Mouse (Mus musculus) embryonic fibroblast, embryonic 13.5 days (primary cell): ENCODE data around the gene Ppp1r26. TPM values are rescaled to one million over a fixed set of nuclear protein-coding genes. Genes with fewer than 3 reads are reported as not detected.

Experiments used
- H3K27ac ChIP-seq: 2 replicates; pipeline ENCODE4 v1.5.1; 2012; ENCODE audit warnings: low read length, control low read depth, inconsistent platforms; ENCODE audit not compliant: insufficient read depth
- H3K4me1 ChIP-seq: 2 replicates; pipeline ENCODE4 v1.6.1; 2011; ENCODE audit warnings: low read length; ENCODE audit not compliant: control insufficient read depth, insufficient read depth
- H3K4me3 ChIP-seq: 2 replicates; pipeline ENCODE4 v1.5.1; 2011; ENCODE audit warnings: mild to moderate bottlenecking, control low read depth, low read length; ENCODE audit not compliant: insufficient read depth
- CTCF ChIP-seq: IDR thresholded peaks from 2 replicates; pipeline ENCODE4 v1.5.1; 2011; ENCODE audit warnings: mild to moderate bottlenecking, control low read depth, low read length, moderate library complexity, borderline replicate concordance; ENCODE audit not compliant: insufficient read depth
- POLR2A ChIP-seq: IDR thresholded peaks from 2 replicates; pipeline ENCODE4 v1.6.1; 2011; ENCODE audit warnings: low read depth, mild to moderate bottlenecking, control low read depth, low read length, moderate library complexity
- polyA plus RNA-seq: library from polyadenylated mRNA; stranded (reverse); fragments of >200 nt; gene quantifications from 2 replicates; pipeline ENCODE4 v1.2.4, GENCODE M21; 2011; ENCODE audit warnings: low read depth; ENCODE audit not compliant: missing spikeins, insufficient read length

Ppp1r26 gene
- polyA plus RNA-seq, 1 experiment = 3.7 TPM

DNA sequence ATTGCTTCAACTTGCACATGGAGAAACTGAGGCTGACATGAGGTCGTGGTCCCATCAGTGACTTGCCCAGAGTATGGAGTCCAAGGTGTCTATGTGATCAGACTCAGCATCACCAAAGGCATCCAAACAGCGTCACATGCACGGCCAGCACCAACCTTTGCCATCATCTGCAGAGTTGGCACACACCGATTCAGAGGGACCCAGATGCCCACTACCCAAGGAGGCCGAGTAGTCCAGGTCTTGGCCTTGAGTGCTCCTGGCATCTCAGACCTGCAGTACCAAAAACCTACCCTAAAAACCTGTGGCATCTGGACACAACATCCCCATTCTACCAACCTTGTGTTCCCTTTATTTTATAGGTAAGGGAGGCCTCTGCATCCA, 31.9 kb upstream of the Ppp1r26 start:
- Histone ChIP-seq H3K4me1 (no peaks in the 10 kb centered on the region; the same call in 1 of the 2 replicates), H3K27ac (no peak overlapping the region), H3K4me3 (no peak overlapping the region)
- TF ChIP-seq CTCF = no peak
- no peak for TF ChIP-seq POLR2A

DNA sequence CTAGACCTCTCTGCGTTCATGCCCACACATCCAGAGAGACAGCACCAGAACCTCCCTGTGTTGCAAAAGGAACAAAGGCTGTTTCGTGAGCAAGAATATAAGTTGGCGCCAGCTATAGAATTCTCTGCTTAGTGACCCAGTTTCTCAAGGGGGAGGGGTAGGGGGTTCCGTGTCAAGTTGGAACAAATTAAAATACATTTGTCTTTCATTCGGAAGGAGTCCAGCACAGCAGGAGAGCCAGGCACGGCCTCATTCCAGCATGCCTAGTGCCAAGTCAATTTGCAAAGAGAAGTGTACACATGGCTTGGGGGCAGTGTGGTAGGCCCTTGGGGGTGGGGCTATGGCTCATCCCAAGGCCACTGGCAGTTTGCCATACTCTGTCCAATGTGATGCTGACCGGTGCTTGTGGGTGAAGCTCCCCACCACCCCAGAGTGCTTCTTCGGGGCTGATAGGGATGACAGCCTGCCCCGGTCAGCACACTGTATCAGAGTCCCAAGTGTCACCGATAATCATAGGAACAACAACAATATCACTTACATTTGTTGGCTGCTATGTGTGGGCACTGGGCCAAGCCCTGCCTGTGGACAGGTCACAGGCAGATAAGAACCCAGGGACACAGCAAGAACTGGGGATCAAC, 31.1 kb upstream of the Ppp1r26 start:
- H3K4me1 ChIP-seq = no peaks in the 10 kb centered on the region; the same call in 1 of the 2 replicates
- TF ChIP-seq CTCF = no peak
- no peak for TF ChIP-seq POLR2A
- no peak overlapping the region for H3K4me3 ChIP-seq
- no peak overlapping the region for H3K27ac ChIP-seq

DNA sequence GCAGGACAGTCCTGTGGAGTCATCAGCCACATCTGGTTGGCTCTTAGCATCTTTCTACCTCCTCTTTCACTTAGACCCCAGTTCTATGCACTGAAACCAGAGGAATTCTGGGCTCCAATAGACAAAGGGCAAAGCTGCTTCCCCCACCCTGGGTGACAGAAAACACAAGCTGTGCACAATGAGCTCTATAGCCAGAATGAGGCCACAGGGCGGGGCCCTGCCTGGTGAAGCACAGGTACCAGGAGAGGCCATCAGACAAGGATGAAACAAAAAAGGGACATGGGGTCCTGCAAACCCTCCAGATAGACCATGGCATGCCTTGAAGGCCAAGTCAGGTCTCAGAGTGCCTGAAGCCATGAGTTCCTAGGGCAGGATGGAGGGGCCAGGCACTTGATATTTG, 30.1 kb upstream of the Ppp1r26 start:
- Histone ChIP-seq H3K27ac (no peak overlapping the region), H3K4me1 (no peaks in the 10 kb centered on the region; the same call in 1 of the 2 replicates), H3K4me3 (no peak overlapping the region)
- TF ChIP-seq POLR2A = no peak
- TF ChIP-seq CTCF = no peak

DNA sequence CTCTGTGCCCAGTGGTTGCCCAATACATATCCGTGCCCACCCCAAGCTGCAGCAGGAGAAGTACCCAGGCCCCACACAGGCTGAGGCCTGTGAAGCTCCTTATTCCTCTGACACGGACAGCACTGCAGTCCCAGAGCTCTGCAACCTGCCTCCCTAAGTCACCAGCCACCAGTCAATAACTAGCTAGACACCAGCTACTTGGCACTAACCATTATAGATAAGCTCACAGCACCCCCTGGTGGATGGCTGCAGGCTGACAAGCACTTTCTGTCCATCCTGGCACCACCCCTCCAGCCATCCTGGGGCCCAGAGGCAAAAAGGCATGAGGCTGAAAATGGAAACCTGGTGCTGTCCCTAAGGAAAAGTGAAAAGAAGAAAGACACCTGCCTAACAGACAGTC, 28.6 kb upstream of the Ppp1r26 start:
- Histone ChIP-seq H3K4me3 (no peak overlapping the region), H3K27ac (no peak overlapping the region), H3K4me1 (no peaks in the 10 kb centered on the region; the same call in 1 of the 2 replicates)
- TF ChIP-seq POLR2A (no peak), CTCF (peak; percentile 82)

DNA sequence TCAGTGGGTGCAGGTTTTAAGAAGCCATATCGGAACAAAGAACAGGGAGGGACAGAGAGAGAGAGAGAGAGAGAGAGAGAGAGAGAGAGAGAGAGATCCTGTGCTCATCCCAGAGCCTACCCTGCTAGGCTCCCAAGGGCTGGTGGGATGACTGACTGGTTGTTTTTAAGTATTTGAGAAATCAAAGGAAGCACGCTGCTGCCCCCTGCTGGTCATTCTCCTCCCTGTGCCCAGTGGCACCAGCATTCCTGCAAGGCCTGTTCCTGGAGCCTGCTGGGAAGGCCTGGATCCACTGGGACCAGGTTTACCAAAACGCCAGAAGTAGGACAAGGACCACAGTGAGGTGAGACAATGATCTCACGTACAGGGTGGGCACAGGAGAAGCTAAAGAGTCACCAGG, 26.7 kb upstream of the Ppp1r26 start:
- Histone ChIP-seq H3K4me3 (no peak overlapping the region), H3K4me1 (no peaks in the 10 kb centered on the region; the same call in 1 of the 2 replicates), H3K27ac (no peak overlapping the region)
- TF ChIP-seq CTCF (peak; percentile 90), POLR2A (no peak)

DNA sequence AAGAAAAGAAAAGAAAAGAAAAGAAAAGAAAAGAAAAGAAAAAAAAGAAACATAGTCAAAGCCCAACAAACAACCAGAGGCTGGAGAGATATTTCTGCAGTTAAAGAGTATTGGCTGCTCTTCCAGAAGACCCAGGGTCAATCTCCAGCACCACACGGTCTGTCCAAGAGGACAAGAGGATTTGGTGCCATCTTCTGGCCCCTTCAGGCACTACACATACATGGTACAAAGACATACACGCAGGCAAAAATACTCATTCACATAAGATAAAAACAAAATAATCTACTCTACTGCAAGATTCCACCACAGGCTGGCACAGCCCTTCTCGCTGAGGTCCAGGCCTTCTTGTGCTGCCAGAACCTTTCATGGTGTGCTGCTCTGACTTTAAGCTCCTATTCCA, 23.4 kb upstream of the Ppp1r26 start:
- TF ChIP-seq CTCF (0 out of 2 replicates have a peak, but pooled peaks have one; percentile 28), POLR2A (no peak)
- Histone ChIP-seq H3K4me3 (no peak overlapping the region), H3K27ac (no peak overlapping the region), H3K4me1 (no peaks in the 10 kb centered on the region)

DNA sequence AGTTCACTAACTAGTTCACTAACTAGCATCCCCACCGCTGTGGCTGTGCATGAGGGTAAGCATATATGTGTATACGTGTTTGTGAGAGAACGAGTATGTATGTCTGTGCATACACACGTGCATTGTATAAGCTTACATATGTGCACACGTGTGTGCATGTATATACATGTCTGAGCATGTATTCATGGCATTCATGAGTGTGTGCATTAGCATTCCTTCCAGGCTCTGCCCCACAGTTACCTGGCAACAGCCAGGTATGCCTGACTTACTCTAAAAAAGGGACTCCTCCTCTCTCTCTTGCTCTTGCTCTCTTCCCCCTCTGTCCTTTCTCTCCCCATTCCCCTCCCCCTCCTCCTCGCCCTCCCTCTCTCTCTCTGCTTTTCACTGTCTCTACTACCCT, 19.4 kb upstream of the Ppp1r26 start:
- Histone ChIP-seq H3K4me3 (no peak overlapping the region), H3K27ac (no peak overlapping the region), H3K4me1 (no peaks in the 10 kb centered on the region)
- no peak for TF ChIP-seq CTCF
- no peak for TF ChIP-seq POLR2A

DNA sequence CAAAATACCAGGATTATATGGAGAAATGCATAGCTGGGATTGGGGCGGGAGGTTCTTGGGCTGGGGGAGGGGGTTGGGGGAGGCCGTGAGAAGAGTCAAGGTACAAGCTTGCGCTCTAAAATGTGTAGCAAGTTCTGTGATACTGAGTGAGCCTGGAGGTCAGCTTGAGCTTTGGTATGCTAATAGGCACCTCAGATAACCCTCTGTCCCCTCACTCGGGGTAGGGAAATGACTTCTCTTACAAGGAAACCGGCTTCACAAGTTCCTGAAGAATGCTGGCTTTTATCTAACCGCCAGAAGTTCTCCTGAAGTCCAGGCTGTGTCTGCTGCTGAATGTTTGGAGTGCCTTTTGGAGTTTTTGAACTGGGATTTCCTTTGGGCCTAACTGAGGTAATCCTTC, 15.8 kb upstream of the Ppp1r26 start:
- Histone ChIP-seq H3K27ac (no peak overlapping the region), H3K4me1 (no peaks in the 10 kb centered on the region), H3K4me3 (no peak overlapping the region)
- TF ChIP-seq POLR2A = no peak
- TF ChIP-seq CTCF = no peak

DNA sequence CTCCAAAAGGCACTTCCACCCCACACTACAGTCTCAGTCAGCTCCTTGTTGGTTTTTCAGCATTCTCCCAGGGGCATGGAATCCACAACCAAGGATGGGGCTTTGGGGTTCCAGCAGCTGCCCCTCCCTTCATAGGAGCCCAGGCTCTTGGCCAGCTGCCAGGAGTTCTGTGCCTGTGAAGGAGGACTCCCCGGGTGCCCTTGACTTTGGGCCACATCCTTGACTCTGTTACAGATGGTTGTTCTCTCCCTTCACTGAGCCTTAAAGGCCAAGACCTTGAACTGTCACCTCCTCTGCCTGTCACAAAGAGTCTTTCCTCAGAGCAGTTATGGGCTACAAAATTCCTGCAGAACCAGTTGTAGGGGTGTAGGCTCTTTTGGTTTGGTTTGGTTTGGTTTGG, 13.8 kb upstream of the Ppp1r26 start:
- Histone ChIP-seq H3K4me3 (no peak overlapping the region), H3K27ac (no peak overlapping the region), H3K4me1 (no peaks in the 10 kb centered on the region)
- TF ChIP-seq POLR2A (no peak), CTCF (no peak)

DNA sequence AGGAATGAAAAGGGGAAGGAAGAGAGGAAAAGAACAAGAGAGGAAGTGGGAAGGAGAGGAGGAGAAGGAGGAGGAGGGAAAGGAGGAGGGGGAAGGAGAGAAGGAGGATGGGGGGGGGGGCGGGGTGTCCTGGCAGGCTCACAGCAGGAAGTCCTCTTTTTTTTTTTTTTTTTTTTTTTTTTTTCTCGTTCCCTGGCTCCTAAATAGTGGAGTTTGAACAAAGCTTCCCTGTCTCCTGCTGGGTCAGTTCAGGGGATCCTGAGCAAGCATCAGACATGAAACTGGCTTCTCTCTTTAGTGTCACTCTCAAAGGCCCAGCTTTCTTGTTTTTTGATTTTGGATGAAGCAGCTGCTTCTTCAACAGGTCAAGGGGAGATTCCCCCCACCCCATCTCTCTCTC, 13.1 kb upstream of the Ppp1r26 start:
- TF ChIP-seq CTCF (no peak), POLR2A (no peak)
- Histone ChIP-seq H3K4me1 (no peaks in the 10 kb centered on the region), H3K27ac (no peak overlapping the region), H3K4me3 (no peak overlapping the region)
